Mouse (Mus musculus) hindbrain, embryonic 14.5 days (tissue): ENCODE results near the gene Fbxl13. TPM values are rescaled to one million over a fixed set of nuclear protein-coding genes. Genes with fewer than 3 reads are reported as not detected.

Source experiments
- ATAC-seq: fragments of 200-750 bp; cut with Nextera tagmentation; 2 replicates; pipeline ENCODE4 v1.8.0; 2017; ENCODE audit warnings: moderate number of reproducible peaks, mild to moderate bottlenecking, moderate TSS enrichment, moderate library complexity; ENCODE audit not compliant: low FRiP score
- DNase-seq: peaks from one replicate; pipeline ENCODE4 v3.0.0-alpha.2; 2015; ENCODE audit warnings: low spot score
- H3K27ac ChIP-seq: fragments of 300-500 bp; sonication (generic); 2 replicates; pipeline ENCODE4 v1.5.1; 2014; ENCODE audit warnings: mild to moderate bottlenecking, moderate library complexity
- H3K27me3 ChIP-seq: fragments of 300-500 bp; sonication (generic); 2 replicates; pipeline ENCODE4 v1.6.1; 2014; ENCODE audit warnings: mild to moderate bottlenecking, low read length, mixed read lengths; ENCODE audit not compliant: control insufficient read depth, insufficient read depth
- H3K36me3 ChIP-seq: fragments of 300-500 bp; sonication (generic); replicated peaks from 2 replicates; pipeline ENCODE4 v1.6.1; 2014; ENCODE audit not compliant: control insufficient read depth, insufficient read depth
- H3K4me1 ChIP-seq: fragments of 300-500 bp; sonication (generic); replicated peaks from 2 replicates; pipeline ENCODE4 v1.6.1; 2014; ENCODE audit warnings: antibody characterized with exemption, low read length, mixed read lengths; ENCODE audit not compliant: control insufficient read depth, insufficient read depth
- H3K4me2 ChIP-seq: fragments of 300-500 bp; sonication (generic); replicated peaks from 2 replicates; pipeline ENCODE4 v1.6.1; 2014; ENCODE audit warnings: mild to moderate bottlenecking, moderate library complexity
- H3K4me3 ChIP-seq: fragments of 300-500 bp; sonication (generic); replicated peaks from 2 replicates; pipeline ENCODE4 v1.5.1; 2014; ENCODE audit warnings: mild to moderate bottlenecking, low read length
- H3K9ac ChIP-seq: fragments of 300-500 bp; sonication (generic); 2 replicates; pipeline ENCODE4 v1.6.1; 2014
- H3K9me3 ChIP-seq: fragments of 300-500 bp; sonication (generic); 2 replicates; pipeline ENCODE4 v1.6.1; 2016; ENCODE audit warnings: low read length; ENCODE audit not compliant: control insufficient read depth
- WGBS: fragments of 180-500 bp; shearing (Covaris S2); extraction: QIAGEN DNeasy Blood & Tissue Kit; methylation state at CpG from one replicate; pipeline ENCODE4 v1.1.7; 2014; 5-methylcytosine and 5-hydroxymethylcytosine counted together
- polyA plus RNA-seq: library from polyadenylated mRNA; unstranded; fragments of >200 nt; fragmentation: Nextera tagmentation; extraction: Ambion mirVana; gene quantifications from 2 replicates; pipeline ENCODE4 v1.2.1, GENCODE M21; 2014

The Fbxl13 gene
- polyA plus RNA-seq, 1 experiment from 2014 or later: 0.20 TPM

DNA sequence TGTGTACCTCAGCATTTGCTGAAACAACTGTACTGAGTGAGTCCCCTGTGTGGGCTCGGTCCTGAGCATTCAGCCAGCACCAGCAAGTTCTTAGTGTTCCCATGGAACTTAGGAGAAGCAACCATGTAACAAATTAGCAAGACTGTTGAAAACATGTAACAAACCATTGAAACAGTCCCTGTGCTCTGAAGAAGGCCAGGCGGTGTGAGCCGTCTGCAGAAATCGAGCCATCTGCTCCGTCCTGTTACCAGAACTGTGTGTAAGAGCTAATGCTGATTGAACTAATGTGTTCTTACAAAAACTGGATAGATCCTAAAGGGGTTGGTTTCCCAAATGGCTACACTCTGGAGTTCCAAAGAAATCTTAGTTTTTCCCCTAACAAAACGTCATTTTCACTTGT, 15.4 kb upstream of the Fbxl13 start:
- H3K36me3 ChIP-seq: peaks cover 74% of the 10 kb centered on the region
- H3K9ac ChIP-seq: no peak overlapping the region
- no peaks in the 10 kb centered on the region for H3K27me3 ChIP-seq
- H3K27ac ChIP-seq: no peak overlapping the region
- H3K4me3 ChIP-seq: no peak overlapping the region
- ATAC-seq (no peak), DNase-seq (no peak)
- H3K4me1 ChIP-seq: no peaks in the 10 kb centered on the region
- H3K4me2 ChIP-seq: no peak overlapping the region
- 85% methylated on average over 6 of the region's 6 CpGs for WGBS
- H3K9me3 ChIP-seq: no peaks in the 10 kb centered on the region

DNA sequence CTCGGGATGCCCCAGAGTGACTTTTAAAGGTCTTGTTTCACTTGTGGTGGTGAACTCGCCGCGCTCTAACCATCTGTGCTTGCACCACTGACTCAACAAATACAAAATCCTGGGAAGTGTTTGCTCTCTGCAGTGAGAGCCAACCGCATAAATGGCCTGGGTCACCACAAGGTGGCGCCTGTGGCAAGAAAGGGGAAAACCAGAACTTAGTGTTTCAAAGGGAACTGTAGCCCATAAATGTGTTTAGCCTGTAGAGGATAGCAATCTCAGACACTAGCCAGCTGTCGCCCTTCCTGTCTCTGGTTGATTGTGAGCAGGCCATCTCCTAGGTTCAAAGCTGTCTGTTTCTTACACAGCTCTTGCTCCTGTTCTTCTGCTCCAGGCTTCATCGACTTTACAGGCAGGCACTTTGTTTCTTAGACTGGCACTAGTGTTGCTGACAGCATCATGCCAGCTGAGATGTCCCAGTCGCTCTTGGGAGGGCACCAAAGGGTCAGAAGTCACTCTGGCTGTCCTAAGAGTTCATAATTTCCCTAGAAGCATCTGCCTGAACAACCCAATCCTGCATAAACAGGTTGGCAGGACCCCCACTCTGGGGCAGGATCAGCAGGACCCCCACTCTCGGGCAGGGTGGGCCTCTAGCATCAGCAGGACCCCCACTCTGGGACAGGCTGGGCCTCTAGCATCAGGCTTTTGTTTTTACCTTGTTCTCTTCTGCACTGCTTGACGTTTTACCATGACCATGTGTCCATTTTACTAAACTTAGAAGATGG, 13.4 kb upstream of the Fbxl13 start:
- ATAC-seq: peak; percentile 79
- Histone ChIP-seq H3K4me3 (no peak overlapping the region), H3K36me3 (peaks cover 71% of the 10 kb centered on the region), H3K27ac (no peak overlapping the region), H3K27me3 (no peaks in the 10 kb centered on the region), H3K4me1 (no peaks in the 10 kb centered on the region), H3K4me2 (no peak overlapping the region), H3K9ac (no peak overlapping the region), H3K9me3 (no peaks in the 10 kb centered on the region)
- 53% methylated on average over 11 of the region's 11 CpGs for WGBS
- DNase-seq: peak; percentile 80

DNA sequence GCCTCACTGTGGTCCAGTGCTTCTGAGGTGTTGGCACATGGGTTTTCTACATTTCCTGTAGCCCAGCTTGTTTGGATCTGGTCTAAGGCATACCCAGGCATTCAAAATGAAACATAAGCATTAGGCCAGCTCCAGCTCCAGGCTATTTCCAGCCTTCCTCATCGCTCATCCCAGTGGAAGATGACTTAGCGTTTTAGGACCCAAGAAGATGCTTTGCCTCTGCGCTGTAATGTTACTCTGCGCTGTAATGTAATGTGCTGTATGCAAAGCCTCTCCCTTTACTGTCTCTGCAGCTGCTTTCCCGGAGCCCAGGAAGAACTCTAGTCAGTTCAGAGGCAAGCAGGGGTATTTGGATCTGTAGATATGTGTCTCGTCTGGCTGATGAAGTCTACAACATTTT, 12.6 kb upstream of the Fbxl13 start:
- H3K9ac ChIP-seq: no peak overlapping the region
- no peak for ATAC-seq

DNA sequence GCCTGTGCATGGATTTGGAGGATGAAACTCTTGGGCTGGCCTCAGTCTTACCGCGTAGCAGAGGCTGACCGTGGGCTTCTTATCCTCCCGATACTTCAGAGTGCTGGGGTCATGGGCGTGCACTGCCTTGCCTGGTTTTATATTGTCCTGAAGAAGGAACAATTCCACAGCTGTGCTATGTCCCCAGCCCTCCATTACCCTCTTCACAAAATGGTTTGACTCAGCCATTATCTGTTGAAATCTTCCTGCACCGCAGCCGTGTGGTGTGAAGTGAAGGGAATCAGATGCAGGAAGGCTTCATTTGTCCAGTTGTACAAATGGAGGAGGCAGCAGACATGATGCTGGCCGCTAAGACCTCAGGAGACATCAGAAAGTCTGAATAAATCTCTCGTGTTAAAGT, 11.5 kb upstream of the Fbxl13 start:
- H3K4me1 ChIP-seq: no peaks in the 10 kb centered on the region
- DNase-seq (no peak), ATAC-seq (no peak)
- no peak overlapping the region for H3K9ac ChIP-seq
- H3K4me2 ChIP-seq: no peak overlapping the region
- no peak overlapping the region for H3K27ac ChIP-seq
- WGBS: 93% methylated on average over 9 of the region's 9 CpGs
- no peak overlapping the region for H3K4me3 ChIP-seq
- H3K27me3 ChIP-seq: no peaks in the 10 kb centered on the region
- H3K36me3 ChIP-seq: peaks cover 77% of the 10 kb centered on the region
- H3K9me3 ChIP-seq: no peaks in the 10 kb centered on the region

More for the DNA sequence above, 12.6 kb upstream of the Fbxl13 start:
- 87% methylated on average over 6 of the region's 6 CpGs for WGBS
- H3K4me1 ChIP-seq: no peaks in the 10 kb centered on the region
- no peak overlapping the region for H3K4me3 ChIP-seq
- H3K27me3 ChIP-seq: no peaks in the 10 kb centered on the region
- peaks cover 74% of the 10 kb centered on the region for H3K36me3 ChIP-seq
- H3K27ac ChIP-seq: no peak overlapping the region
- H3K4me2 ChIP-seq: no peak overlapping the region
- no peak for DNase-seq
- no peaks in the 10 kb centered on the region for H3K9me3 ChIP-seq

DNA sequence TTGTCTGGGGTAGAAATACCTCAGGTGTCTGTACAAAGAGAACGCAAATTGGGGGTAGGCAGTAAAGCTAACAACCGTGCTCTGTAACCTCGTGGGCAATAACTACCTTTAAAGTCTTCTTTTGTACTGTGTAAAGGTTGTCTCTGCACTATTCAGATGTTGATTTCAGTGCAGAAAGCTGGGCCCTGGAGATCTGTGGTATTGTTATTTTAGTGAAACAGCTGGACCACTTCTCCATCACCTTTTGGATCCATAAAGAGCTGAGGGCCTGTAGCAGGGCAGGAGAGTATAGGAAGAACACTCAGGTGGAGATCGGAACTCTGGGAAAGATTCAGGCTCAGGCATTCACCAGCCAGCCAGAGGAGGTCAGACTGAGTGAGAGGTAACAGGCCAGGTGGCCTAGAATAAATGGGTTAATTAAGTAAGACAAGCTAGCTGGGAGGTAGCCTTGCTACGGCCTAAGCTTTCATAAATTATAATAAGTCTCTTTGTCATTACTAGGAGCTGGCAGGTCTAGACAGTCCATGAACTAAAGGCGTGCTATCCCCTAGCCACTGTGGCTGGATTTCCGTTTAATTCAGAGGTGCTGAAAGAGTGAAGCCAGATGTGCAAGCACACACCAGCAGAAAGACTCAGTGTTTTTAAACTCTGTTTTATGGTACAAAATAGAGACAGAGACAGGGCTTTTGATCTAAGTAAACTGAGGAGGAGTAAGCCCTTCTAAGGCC, 6.6 kb upstream of the Fbxl13 start:
- Histone ChIP-seq H3K27ac (no peak overlapping the region), H3K4me2 (no peak overlapping the region), H3K9me3 (no peaks in the 10 kb centered on the region), H3K9ac (no peak overlapping the region), H3K4me1 (peaks cover 6% of the 10 kb centered on the region), H3K4me3 (no peak overlapping the region), H3K36me3 (peaks cover 70% of the 10 kb centered on the region), H3K27me3 (no peaks in the 10 kb centered on the region)
- 93% methylated on average over 7 of the region's 7 CpGs for WGBS
- ATAC-seq (no peak), DNase-seq (no peak)

DNA sequence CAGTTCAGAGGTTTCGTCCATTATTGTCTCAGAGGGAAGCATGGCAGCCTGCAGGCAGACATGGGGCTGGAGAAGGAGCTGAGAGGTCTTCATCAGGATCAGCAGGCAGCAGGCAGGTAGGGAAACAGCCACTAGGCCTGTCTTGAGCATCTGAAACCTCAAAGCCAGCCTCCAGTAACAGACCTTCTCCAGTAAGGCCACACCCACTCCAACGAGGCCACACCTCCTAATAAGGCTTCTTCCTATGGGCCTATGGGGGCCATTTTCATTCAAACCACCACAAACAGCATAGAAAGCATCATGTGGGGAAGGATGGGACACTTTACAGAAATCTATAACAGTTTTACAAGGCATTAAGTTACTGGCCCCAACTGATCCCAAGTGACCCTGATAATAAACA, 5.3 kb upstream of the Fbxl13 start:
- Histone ChIP-seq H3K9ac (no peak overlapping the region), H3K27me3 (no peaks in the 10 kb centered on the region), H3K36me3 (peaks cover 64% of the 10 kb centered on the region), H3K4me1 (peaks cover 12% of the 10 kb centered on the region), H3K9me3 (no peaks in the 10 kb centered on the region), H3K4me3 (no peak overlapping the region), H3K4me2 (no peak overlapping the region), H3K27ac (no peak overlapping the region)
- WGBS: 86% methylated on average over 2 of the region's 2 CpGs
- ATAC-seq (no peak), DNase-seq (no peak)

DNA sequence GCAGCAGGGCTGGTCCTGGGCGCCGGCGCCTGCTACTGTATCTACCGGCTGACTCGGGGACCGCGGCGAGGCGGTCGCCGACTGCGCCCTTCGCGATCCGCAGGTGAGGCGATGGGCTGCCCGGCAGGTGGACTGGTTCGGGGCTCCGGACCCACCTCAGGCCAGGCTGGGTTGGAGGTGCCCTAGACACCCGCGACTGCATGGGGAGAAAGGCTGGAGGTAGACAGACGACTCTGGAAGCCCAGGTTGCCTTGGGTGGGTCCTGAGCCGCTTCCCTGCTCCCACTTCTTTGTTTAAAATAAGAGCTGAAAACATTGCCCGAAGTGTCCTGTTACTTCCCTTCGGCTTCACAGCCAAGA, 678 bp upstream of the Fbxl13 start:
- peak overlapping the region; percentile 91 for H3K27ac ChIP-seq
- H3K9ac ChIP-seq: peak overlapping the region; percentile 94
- peak overlapping the region; percentile 92 for H3K4me3 ChIP-seq
- no peaks in the 10 kb centered on the region for H3K9me3 ChIP-seq
- ATAC-seq (no peak), DNase-seq (no peak)
- H3K4me1 ChIP-seq: peaks cover 19% of the 10 kb centered on the region
- H3K27me3 ChIP-seq: 0 out of 2 replicates have a peak, but pooled peaks cover 3% of the 10 kb centered on the region
- under 1% methylated on average over 25 of the region's 25 CpGs for WGBS
- H3K36me3 ChIP-seq: peaks cover 30% of the 10 kb centered on the region
- peak overlapping the region; percentile 92 for H3K4me2 ChIP-seq

DNA sequence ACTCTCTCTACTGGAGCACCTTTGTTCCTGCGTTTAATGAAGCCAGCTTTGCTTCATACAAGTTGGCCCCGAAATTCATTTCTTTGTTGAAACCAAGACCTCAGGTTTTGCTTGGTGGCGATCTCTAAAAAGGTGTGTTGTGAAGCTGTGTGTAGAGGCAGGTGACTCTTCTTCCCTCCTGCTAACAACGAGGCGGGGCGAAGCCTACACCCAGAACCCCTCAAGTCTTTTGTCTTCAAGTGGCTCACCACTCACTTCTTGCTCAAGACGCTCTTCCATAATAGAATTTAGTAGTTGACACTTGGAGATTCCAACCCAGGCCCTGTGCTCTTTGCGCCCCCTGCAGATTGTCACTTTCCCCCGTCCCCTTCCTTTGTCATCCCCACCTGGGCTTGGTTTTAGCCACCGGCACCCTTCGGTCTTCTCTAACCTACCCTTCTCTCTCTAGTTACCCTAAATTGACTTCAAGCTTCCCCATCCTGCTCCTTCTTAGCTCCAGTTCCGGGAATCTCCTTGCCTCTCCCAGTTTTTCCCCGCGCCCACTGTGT, 469 bp downstream of the Fbxl13 start:
- no peak for DNase-seq
- Histone ChIP-seq H3K27ac (peak overlapping the region; percentile 91), H3K27me3 (0 out of 2 replicates have a peak, but pooled peaks cover 3% of the 10 kb centered on the region), H3K9me3 (no peaks in the 10 kb centered on the region), H3K9ac (peak overlapping the region; percentile 51; the same call in 1 of the 2 replicates), H3K4me1 (peaks cover 19% of the 10 kb centered on the region), H3K4me2 (peak overlapping the region; percentile 92), H3K36me3 (peaks cover 18% of the 10 kb centered on the region), H3K4me3 (peak overlapping the region; percentile 92)
- ATAC-seq: no peak; the same call in 1 of the 2 replicates
- 14% methylated on average over 14 of the region's 14 CpGs for WGBS

DNA sequence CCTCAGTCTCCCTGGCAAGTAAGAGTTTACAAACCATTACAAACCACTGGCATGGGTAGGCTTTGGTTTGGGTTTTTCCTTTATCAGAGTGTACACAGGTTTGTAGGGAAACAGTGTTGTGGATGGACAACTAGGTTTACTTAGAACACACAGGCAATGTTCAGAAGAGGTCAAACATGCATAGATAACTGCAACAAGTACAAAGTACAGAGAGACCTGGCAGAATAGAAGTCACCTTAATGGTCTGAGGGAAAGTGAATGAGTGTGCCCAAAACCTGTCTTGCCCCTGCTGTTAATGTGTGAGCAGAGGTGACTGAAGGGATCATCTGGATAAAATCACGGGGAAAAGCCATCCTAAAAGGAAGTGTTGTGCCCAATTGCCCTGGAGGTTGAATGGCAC, 1.8 kb downstream of the Fbxl13 start:
- H3K4me1 ChIP-seq: peaks cover 19% of the 10 kb centered on the region
- H3K36me3 ChIP-seq: peaks cover 5% of the 10 kb centered on the region
- ATAC-seq (no peak), DNase-seq (no peak)
- no peak overlapping the region for H3K4me3 ChIP-seq
- no peak overlapping the region for H3K9ac ChIP-seq
- no peak overlapping the region for H3K4me2 ChIP-seq
- 28% methylated on average over 1 of the region's 1 CpGs for WGBS
- H3K27ac ChIP-seq: no peak overlapping the region
- H3K27me3 ChIP-seq: 0 out of 2 replicates have a peak, but pooled peaks cover 3% of the 10 kb centered on the region
- no peaks in the 10 kb centered on the region for H3K9me3 ChIP-seq
